Mouse (Mus musculus) macrophage (primary cell): ENCODE measurements at regions not wholly inside any gene's neighbourhood (a gene's known extent, or its start where the extent isn't known, plus 50 kb on each side); places are given as distances from the start of the nearest gene placed in this dataset.
"Not testable (repeated sequence)": the region's sequence is repeated elsewhere in the genome, so short reads cannot be mapped to it uniquely, and the experiment has no call there.

ENCODE experiments used
- H3K27ac ChIP-seq: fragments of 350-480 bp; formaldehyde crosslinking; 2 replicates; pipeline ENCODE4 v1.9.0; 2021
- H3K36me3 ChIP-seq: fragments of 350-480 bp; formaldehyde crosslinking; 2 replicates; pipeline ENCODE4 v1.9.0; 2021; ENCODE audit errors: inconsistent target
- H3K4me3 ChIP-seq: fragments of 350-480 bp; formaldehyde crosslinking; 2 replicates; pipeline ENCODE4 v1.9.0; 2021; ENCODE audit errors: inconsistent target
- H3K79me2 ChIP-seq: fragments of 350-480 bp; formaldehyde crosslinking; 2 replicates; pipeline ENCODE4 v1.9.0; 2021; ENCODE audit errors: inconsistent target
- WGBS: methylation state at CpG from one replicate; pipeline ENCODE4 v1.1.7; 2026; ENCODE audit warnings: inconsistent platforms; ENCODE audit not compliant: missing documents; 5-methylcytosine and 5-hydroxymethylcytosine counted together

DNA sequence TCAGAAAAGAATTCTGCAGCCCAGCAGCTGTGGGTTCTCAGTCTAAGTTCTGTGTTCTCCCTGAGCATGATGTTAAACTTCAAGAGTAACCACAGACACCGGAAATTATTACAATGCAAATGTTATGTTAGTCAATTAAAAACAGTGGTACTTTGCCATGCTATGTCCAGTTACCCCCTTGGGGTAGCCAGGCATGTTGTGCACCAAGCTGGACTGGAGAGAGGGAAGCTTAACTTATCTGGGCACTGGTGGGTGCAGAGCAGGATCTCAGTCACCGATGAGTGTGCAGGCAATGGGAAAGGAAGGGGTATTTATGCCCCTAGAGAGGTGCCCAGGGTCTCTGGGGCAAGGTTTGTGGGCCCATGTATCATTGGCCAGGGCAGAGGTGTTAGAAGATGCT lies 211.6 kb downstream of the Dad1 start:
- no peak overlapping the region for H3K4me3 ChIP-seq
- H3K36me3 ChIP-seq: no peaks in the 10 kb centered on the region
- no peak overlapping the region for H3K27ac ChIP-seq
- no peaks in the 10 kb centered on the region for H3K79me2 ChIP-seq
- 76% methylated on average over 2 of the region's 2 CpGs for whole genome bisulfite sequencing

DNA sequence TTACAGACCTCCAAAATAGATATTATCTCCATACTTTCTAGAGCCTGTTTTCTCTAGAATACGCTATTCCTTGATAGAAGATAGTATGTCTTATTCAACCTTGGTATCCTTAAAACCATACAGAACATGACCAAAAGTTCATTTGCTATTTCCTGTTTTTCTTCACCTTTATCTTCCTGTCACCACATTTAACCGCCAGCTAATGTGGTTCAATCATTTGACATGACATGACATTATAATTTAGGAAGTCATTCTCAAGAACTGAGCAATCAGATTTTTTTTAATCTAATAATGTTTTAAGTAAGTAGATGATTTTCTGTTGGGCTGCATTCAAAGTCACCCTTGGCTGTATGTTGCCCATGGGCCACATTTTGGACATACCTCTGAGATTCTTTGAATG lies 213.3 kb downstream of the Dad1 start:
- Histone ChIP-seq H3K36me3 (no peaks in the 10 kb centered on the region), H3K79me2 (no peaks in the 10 kb centered on the region), H3K27ac (no peak overlapping the region), H3K4me3 (no peak overlapping the region)
- 40% methylated on average over 2 of the region's 2 CpGs for WGBS

DNA sequence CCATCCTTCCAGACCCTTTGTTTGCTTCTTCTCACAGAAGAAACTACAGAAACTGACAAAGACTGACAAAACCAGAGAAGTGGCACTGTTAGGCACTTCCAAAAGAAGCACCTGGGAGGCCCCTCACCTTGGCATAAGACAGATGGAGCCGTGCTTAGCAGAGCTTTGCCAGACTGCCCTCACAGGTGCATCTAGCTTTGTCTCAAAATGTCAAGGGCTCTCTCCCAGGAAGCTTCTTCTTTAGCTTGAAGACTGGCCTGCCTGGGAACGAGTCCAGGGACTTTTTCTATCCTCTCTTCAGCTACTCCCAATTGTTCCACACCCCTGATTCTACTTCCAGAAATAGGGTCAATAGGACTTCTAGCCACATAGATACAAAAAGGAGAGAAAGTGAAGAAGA lies 219.4 kb downstream of the Dad1 start:
- no peaks in the 10 kb centered on the region for H3K36me3 ChIP-seq
- WGBS: 95% methylated on average over 2 of the region's 2 CpGs
- no peak overlapping the region for H3K27ac ChIP-seq
- H3K4me3 ChIP-seq: no peak overlapping the region
- H3K79me2 ChIP-seq: no peaks in the 10 kb centered on the region

DNA sequence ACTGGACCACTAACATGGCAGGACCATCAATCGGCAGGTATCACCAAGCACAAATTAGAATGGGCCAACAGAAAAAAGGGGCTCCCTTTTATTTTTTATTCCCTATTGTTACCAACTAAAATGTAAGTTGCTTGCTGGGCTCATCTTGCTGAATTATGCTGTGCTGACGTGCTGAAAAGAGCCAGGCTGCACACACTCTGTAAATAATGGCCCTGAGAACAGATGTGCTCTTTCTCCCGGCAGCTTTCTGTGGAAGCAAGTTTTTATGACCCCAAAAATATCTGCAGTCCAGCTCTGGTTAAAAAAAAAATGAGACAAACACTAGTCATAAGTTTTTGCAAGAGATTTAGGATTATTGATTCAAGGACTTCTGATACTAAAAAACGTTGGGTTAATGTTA lies 230.4 kb downstream of the Dad1 start:
- Histone ChIP-seq H3K36me3 (no peaks in the 10 kb centered on the region), H3K27ac (no peak overlapping the region), H3K79me2 (no peaks in the 10 kb centered on the region), H3K4me3 (no peak overlapping the region)
- 91% methylated on average over 4 of the region's 4 CpGs for WGBS

- 84% methylated on average over 6 of the region's 6 CpGs for WGBS
- no peak overlapping the region for H3K4me3 ChIP-seq
- no peaks in the 10 kb centered on the region for H3K36me3 ChIP-seq
- no peak overlapping the region for H3K27ac ChIP-seq
- no peaks in the 10 kb centered on the region for H3K79me2 ChIP-seq
Measured at GRCm38 (mm10) chr14:54021443-54021842, 232.5 kb downstream of the Dad1 start.

DNA sequence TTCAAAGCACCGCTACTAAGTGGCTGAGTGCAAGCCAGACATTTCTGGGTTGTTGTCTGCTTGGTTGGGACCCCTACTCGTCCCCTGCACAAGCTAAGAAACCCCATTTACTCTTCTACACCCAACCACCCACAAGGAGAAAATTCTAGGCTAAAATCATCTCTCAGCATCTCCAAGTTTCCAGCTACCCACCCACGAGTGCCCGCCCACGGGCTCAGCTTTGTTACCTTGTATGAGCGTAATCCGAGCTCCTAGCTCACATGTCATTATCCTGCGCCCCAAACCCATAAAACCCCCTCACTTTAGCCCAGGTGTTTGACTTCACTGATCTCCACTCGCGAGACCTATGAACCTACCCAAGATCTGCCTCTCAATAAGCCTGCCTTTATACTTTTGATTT lies 239.3 kb downstream of the Dad1 start:
- Histone ChIP-seq H3K79me2 (no peaks in the 10 kb centered on the region), H3K27ac (no peak overlapping the region), H3K36me3 (no peaks in the 10 kb centered on the region), H3K4me3 (no peak overlapping the region)
- 87% methylated on average over 10 of the region's 10 CpGs for WGBS

GRCm38 (mm10) chr14:54002083-54002482 lies 251.8 kb downstream of the Dad1 start:
- Histone ChIP-seq H3K36me3 (no peaks in the 10 kb centered on the region), H3K79me2 (no peaks in the 10 kb centered on the region), H3K27ac (no peak overlapping the region), H3K4me3 (no peak overlapping the region)
- WGBS: 86% methylated on average over 1 of the region's 1 CpGs

DNA sequence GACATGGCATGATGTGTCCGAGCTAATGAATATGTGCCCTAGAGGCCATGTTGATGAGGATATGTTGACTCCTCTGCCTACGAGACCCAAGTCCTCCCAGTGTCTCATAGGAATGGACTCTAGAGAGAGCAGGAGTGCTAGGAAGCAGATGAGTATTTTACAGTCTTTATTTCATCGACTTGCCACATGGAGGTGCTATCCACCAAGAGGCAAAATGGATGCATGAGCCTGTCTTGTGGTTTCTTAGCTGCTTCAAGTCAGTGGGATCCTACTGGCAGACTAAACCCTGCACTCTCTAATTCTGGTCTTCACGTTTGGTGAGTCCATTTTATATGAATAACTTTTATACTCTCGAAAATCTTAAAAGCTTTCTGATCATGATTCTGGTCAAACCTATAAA lies 253.4 kb downstream of the Dad1 start:
- no peak overlapping the region for H3K4me3 ChIP-seq
- WGBS: 81% methylated on average over 5 of the region's 5 CpGs
- no peak overlapping the region for H3K27ac ChIP-seq
- no peaks in the 10 kb centered on the region for H3K36me3 ChIP-seq
- no peaks in the 10 kb centered on the region for H3K79me2 ChIP-seq

DNA sequence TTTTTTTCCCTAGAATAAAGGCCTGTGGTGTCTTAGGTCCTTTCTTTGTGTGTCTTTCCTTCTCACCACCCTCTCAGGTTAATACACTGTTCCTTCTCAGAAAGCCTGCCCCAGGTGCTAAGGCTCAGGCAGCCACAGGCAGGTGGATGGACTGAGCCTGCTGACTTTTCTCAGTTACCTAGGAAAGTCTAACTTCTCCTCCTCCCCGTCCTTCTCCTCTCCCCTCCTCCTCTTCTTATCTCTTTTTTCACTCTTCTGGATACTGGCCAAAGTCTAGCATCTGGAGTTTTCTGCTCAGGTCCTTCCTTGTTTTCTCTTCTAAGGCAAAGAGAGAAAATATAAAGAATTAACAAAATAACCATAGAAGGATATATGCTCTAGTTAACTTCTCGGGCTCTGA lies 260.5 kb downstream of the Dad1 start:
- Histone ChIP-seq H3K4me3 (no peak overlapping the region), H3K27ac (no peak overlapping the region), H3K36me3 (no peaks in the 10 kb centered on the region), H3K79me2 (no peaks in the 10 kb centered on the region)
- 55% methylated on average over 2 of the region's 2 CpGs for WGBS

DNA sequence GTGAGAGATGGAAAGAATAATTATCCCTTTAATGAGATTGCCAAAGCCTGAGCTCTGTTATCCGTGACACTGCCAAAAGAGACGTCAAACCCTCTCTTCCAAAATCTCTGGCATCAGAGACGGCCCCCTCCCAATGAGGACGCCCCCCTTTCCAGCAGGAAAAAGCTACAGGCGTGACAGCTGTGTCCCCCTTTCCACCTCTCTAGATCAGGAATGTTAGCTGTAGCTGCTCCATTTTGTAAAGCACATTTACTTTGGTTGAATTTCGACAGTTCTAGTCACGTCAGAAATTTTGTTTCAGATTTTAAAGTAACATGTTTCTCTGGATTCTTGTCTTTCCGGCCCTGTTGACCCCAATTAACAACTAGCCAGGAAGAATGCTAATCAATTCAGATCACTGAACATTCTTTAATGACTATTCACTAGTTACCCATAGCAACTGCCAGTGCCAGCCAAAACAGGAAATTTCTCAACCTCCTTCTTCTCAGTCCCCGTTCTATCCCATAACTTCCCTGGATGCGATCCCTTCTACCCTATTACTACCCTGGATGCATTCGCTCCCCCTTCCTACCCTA lies 261.1 kb downstream of the Dad1 start:
- H3K27ac ChIP-seq: no peak overlapping the region
- no peak overlapping the region for H3K4me3 ChIP-seq
- no peaks in the 10 kb centered on the region for H3K79me2 ChIP-seq
- H3K36me3 ChIP-seq: no peaks in the 10 kb centered on the region
- WGBS: 79% methylated on average over 11 of the region's 11 CpGs

DNA sequence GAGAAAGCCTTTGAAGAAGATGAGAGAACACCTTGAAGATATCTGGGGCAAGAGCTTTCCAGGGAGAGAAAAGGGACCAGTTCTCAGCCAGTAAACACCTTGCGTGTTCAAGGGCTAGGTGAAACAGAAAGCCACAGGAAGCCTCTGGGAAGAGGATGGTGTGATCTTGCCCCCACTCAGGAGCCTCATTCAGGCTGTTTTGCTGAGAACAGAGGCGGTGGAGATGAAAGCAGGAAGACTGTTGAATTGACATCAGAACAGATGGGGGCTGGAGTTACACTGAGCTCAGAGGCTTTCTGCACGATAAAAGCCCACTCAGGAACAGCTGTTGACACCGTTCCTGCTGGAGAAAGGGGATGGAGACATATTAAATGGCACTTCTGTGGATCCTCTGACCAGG lies 262.5 kb downstream of the Dad1 start:
- Histone ChIP-seq H3K79me2 (no peaks in the 10 kb centered on the region), H3K27ac (no peak overlapping the region), H3K36me3 (no peaks in the 10 kb centered on the region), H3K4me3 (no peak overlapping the region)
- WGBS: 61% methylated on average over 4 of the region's 4 CpGs

DNA sequence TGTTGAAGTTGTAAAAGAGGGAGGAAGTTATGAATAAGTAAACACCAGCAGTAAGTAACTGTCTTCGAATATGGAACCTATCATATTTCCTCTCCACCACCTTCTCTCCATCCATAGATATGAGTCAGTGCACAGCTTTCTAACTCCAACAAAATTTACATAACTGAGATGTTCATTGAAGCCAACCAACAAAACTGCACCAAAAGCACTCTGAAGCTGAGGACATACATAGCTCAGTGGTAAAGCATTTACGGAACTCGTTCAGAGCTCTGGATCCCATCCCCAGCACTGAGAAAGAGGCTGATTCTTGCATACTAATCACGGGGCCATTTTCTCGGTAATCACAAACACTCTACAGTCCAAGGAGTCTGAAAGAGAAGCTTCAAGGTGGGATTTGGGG lies 273.1 kb downstream of the Dad1 start:
- WGBS: 67% methylated on average over 5 of the region's 5 CpGs
- Histone ChIP-seq H3K36me3 (no peaks in the 10 kb centered on the region), H3K79me2 (no peaks in the 10 kb centered on the region), H3K27ac (no peak overlapping the region), H3K4me3 (no peak overlapping the region)

GRCm38 (mm10) chr14:53961426-53961825 lies 292.5 kb downstream of the Dad1 start:
- not testable (repeated sequence) for H3K36me3 ChIP-seq, H3K27ac ChIP-seq, H3K4me3 ChIP-seq, H3K79me2 ChIP-seq
- WGBS: 41% methylated on average over 8 of the region's 11 CpGs

- WGBS: 31% methylated on average over 7 of the region's 7 CpGs
- no peak overlapping the region for H3K4me3 ChIP-seq
- no peak overlapping the region for H3K27ac ChIP-seq
- H3K36me3 ChIP-seq: no peaks in the 10 kb centered on the region
- H3K79me2 ChIP-seq: no peaks in the 10 kb centered on the region
Measured at GRCm38 (mm10) chr14:53960779-53961178, 293.1 kb downstream of the Dad1 start.

DNA sequence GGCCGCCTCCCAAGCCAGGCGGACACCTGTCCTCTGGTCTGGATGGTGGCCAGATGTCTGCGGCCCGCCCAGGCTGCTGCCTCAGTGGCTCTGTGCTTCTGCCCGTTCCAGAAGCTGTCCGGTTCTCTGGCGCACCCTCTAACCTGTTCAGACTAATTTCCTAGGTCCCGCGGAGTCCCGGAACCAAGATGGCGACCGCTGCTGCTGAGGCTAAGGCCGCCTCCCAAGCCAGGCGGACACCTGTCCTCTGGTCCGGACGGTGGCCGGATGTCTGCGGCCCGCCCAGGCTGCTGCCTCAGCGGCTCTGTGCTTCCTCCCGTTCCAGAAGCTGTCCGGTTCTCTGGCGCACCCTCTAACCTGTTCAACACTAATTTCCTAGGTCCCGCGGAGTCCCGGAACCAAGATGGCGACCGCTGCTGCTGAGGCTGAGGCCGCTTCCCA lies 318.1 kb downstream of the Dad1 start:
- 97% methylated on average over 11 of the region's 29 CpGs for WGBS

GRCm38 (mm10) chr14:53935336-53935735 lies 318.6 kb downstream of the Dad1 start:
- H3K36me3 ChIP-seq, H3K79me2 ChIP-seq, H3K4me3 ChIP-seq, H3K27ac ChIP-seq: not testable (repeated sequence)
- no CpG with 5 or more reads among the region's 13 CpGs for WGBS

More for the DNA sequence above, 318.1 kb downstream of the Dad1 start:
- H3K27ac ChIP-seq, H3K36me3 ChIP-seq, H3K79me2 ChIP-seq, H3K4me3 ChIP-seq: not testable (repeated sequence)
